Mouse (Mus musculus) liver, embryonic 14.5 days (tissue): ENCODE measurements around the gene Fam129a.

ENCODE experiments used
- CTCF ChIP-seq: IDR thresholded peaks from 2 replicates; pipeline ENCODE4 v1.5.1; 2016; ENCODE audit warnings: antibody characterized with exemption, low read depth, control low read depth
- EP300 ChIP-seq: IDR thresholded peaks from 2 replicates; pipeline ENCODE4 v1.6.1; 2016; ENCODE audit warnings: antibody characterized with exemption, low read depth

- TF ChIP-seq EP300, result no peak
- no peak for TF ChIP-seq CTCF
These were observed 109.1 kb downstream of the Fam129a start for GRCm38 (mm10) chr1:151679883-151680613.
